Mouse (Mus musculus) C2C12 (cell line): ENCODE data around the gene Ccnq.

Experiments used
- CTCF ChIP-seq: IDR thresholded peaks from one replicate; pipeline ENCODE4 v1.5.1; 2011; ENCODE audit not compliant: control insufficient read depth, insufficient read depth, insufficient read length
- MYOG ChIP-seq: IDR thresholded peaks from one replicate; pipeline ENCODE4 v1.6.1; 2011; ENCODE audit not compliant: control insufficient read depth, insufficient read length; ENCODE audit errors: extremely low read depth
- USF1 ChIP-seq: IDR thresholded peaks from one replicate; pipeline ENCODE4 v1.6.1; 2011; ENCODE audit warnings: low read depth, mild to moderate bottlenecking, control low read depth, moderate library complexity

DNA sequence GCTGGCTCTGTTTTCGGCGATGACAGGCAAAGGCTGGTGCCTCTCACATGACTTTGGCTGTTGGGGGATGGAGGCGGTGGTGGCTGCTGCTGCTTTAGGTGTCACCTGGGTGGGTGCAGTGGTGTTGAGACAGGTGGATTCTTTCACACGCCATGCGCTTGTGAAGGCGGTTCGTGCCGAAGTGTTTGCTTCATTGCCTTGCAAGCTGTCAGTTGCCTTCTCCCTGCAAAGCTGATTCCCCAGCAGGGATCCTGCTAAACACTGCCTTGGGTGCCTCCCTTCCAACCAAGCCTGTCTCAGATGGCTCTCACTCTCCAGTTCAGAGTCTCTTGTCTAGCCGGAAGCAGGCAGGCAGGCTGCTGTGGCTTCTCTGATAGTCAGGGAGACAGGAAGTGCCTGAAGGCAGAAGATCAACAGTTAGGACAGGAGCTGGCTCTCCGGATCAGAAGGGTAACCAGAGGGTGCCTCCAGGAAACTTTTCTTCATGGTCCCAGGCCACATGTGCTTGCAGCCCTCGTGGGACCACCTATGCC is 20.3 kb upstream of the Ccnq start:
- TF ChIP-seq CTCF (no peak), USF1 (no peak), MYOG (no peak)
